Mouse (Mus musculus): ENCODE data around the gene Mapkap1. TPM values are rescaled to one million over a fixed set of nuclear protein-coding genes. Genes with fewer than 3 reads are reported as not detected.

Gene Mapkap1
- polyA plus RNA-seq, 2 experiments from 2014 or later = 24.0 to 26.0 TPM

DNA sequence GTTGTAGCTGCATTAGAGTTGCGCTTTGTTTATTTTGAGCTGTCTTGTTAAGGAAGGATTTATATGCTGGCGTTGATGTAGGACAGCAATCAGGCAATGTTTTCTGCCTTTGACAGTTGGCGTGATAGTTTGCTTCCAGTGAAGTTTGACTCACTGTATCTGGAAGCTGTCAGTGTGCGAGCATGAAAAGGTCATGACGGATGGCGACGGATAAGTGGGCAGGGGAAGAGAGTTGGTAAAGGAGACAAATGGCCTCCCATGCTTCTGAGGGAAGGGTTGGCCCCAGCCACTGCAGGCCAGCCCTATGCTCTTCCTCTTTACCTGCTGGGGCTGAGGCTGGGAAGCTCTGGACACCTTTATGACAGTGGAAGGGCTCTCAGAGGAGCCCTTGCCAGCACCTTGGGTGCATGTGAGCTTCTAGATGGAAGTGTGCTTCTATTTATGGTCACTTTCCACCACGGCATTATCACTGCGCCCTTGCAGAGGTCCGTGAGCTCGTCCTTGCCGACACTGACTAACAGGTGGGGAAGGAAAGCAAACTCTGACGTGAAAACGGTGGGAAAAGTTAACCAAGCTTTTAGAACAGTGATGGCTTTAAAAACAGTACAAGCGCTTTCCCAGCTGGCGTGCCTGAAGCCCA is 185.3 kb downstream of the Mapkap1 start:
- ATAC-seq = no peak

DNA sequence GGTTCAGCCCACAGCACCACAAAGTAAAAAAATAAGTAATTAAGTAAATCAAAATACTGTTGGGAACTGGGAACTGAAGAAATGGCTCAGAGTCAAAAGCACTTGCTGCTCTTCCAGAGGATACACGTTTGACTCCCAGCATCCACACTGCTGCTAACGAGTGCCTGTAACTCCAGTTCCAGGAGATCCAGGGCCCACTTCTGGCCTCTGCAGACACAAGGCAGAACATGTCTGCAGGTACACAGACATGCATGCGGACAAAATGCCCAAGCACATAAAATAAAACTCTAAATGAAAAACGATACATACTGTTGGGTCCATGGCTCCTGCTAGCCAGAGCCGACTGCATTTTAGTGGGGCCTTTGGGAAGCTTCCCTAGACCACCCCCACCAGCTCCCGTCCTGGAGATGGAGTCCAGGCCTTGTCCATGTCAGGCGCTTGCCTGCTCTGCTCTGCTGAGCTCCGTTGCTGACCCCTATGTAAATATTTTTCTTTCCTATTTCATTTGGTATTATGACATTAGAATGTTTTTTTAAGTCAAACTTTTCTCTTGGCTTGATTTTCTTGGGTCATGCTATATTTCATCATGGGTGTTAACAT is 185.9 kb downstream of the Mapkap1 start:
- no peak for ATAC-seq

DNA sequence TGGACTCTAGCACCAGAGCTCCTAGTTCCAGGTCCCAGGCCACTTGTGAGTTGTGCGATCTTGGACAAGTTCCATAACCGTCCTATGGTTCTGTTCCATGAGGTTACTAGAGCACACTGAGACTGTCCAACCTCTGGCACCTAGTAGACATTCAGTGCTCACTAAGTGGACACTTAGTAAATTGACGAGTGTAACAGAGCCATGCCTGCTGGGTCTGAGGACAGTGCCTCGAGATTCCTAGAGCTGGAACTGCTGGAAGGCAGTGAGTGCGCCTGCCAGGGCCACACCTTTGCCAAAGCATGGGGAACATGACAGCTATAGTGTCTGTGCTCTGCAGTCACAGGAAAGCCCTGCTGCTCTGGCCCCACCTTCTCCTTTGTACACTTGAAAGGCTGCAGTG is 187.4 kb downstream of the Mapkap1 start:
- no peak for ATAC-seq

GRCm38 (mm10) chr2:34599606-34600255 is 193.2 kb downstream of the Mapkap1 start:
- no peak for ATAC-seq

DNA sequence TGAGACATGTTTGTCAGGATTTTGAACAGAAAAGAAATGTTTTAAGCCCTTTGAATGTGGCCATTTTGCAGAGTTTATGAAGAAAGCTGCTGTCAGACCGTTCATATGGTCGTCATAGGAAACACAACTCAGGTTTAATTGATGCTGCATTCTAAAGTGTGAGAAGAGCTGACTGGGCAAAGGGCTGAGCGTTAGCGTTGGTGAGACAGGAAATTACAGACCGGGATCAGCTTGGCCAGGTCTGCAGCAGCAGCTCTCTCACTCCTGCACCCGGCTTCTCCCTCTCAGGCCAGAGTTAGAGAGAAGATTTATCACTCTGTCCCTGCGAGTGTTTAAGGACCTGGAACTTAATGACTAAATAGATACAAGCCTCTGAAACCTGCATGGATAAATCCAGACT is 194.2 kb downstream of the Mapkap1 start:
- ATAC-seq = no peak

DNA sequence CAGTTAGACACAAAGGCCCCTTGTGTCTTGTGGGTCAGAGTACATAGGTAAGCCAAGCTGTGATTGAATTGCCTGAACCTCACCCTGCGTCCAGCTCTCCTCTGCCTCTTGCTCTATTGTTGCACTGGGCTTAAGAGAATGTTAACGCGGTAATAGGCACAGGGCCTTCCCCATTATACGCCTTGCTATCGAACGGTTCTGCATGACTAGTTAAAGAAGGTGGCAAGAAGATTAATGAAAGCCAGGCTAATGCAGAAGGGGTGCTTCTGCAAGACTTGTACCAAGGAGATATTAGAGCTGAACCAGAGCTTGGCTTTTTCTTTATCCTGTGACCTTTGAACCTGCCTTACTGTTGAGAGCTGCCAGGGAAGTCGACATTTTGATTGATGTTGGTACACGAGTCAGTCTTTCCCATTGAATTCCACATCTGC is 195.6 kb downstream of the Mapkap1 start:
- ATAC-seq = no peak

DNA sequence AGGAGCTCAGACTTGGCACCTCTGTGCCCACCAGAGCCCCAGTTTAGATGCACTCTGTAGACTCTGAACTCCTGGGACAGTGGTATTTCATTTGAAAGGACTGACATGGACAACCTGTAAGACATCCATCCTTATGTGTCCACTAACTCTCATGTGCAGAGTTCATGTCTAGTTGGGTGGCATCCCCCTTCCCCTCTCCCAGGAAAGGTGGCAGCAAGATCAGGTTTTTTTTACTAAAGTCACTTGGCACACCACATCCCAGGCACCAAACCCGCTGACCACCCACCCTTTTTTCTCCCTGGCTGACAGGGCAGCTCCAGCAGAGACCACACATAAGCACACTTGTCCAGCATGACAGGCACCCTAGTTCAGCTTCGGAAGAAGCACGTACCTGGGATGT is 196.3 kb downstream of the Mapkap1 start:
- ATAC-seq = no peak

GRCm38 (mm10) chr2:34603653-34604214 is 197.2 kb downstream of the Mapkap1 start:
- no peak for ATAC-seq

GRCm38 (mm10) chr2:34605040-34605439 is 198.5 kb downstream of the Mapkap1 start:
- no peak for ATAC-seq

DNA sequence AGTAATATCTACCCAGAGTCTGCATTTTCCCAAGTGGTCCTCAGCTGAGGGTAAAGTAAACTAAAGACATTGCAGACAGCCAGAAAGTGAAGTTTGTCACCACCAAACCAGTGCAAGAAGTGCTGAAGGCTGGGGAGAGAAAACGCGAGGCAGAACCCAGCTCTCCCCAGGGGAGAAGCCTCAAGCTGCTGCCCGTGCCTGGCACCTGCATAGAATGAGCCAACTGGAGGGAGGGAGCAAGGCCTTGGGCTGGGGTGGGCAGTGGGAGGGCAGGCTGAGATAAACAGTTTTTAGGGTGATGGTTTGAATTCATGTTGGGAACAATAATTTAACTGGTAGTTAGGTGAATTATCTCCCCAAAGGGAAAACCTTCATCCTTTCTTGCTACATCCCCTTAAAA is 202.3 kb downstream of the Mapkap1 start:
- ATAC-seq = no peak

- ATAC-seq = no peak
Observed at GRCm38 (mm10) chr2:34609516-34609915, 202.9 kb downstream of the Mapkap1 start.

- ATAC-seq = no peak
Observed at GRCm38 (mm10) chr2:34620778-34621415, 214.3 kb downstream of the Mapkap1 start.

- ATAC-seq = no peak
Observed at GRCm38 (mm10) chr2:34621485-34621884, 214.9 kb downstream of the Mapkap1 start.

DNA sequence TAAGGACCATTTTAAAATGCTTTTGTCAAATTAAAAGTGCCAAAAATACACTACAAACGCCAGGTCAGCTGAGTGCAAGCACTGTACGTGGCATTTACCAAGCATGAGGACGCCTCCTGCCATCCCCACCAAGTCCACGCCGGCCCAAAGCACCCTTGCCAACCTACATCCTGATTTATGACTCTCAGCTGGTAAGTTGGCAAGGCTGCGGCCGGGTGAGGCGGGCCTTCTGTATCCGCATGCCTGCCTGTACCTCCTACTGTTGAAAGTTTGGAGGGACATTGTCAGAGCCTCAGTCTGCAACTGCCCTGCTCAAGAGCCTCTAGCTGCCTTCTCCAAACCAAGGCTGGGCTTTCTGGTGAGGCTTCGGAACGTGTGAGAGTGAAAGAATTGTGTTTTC is 215.9 kb downstream of the Mapkap1 start:
- ATAC-seq = no peak

DNA sequence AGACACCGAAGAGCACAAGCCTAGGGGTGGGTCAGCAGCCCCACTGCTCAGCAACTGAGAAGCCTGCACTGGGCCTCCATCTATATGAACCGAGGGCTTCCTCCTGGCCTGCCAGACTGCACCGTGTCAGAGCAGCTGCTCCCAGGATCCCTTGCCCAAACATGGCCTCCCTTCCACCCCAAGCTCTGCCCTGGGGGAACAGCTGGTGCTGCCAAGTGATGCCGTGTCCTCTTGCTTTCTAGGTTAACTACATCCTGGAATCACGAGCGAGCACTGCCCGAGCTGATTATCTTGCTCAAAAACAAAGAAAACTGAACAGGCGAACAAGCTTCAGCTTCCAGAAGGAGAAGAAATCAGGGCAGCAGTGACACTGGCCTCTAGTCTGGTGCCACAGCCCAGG is 216.6 kb downstream of the Mapkap1 start:
- ATAC-seq = no peak

GRCm38 (mm10) chr2:34624076-34624475 is 217.5 kb downstream of the Mapkap1 start:
- no peak for ATAC-seq

- no peak for ATAC-seq
Observed at GRCm38 (mm10) chr2:34627328-34628226, 221.0 kb downstream of the Mapkap1 start.

DNA sequence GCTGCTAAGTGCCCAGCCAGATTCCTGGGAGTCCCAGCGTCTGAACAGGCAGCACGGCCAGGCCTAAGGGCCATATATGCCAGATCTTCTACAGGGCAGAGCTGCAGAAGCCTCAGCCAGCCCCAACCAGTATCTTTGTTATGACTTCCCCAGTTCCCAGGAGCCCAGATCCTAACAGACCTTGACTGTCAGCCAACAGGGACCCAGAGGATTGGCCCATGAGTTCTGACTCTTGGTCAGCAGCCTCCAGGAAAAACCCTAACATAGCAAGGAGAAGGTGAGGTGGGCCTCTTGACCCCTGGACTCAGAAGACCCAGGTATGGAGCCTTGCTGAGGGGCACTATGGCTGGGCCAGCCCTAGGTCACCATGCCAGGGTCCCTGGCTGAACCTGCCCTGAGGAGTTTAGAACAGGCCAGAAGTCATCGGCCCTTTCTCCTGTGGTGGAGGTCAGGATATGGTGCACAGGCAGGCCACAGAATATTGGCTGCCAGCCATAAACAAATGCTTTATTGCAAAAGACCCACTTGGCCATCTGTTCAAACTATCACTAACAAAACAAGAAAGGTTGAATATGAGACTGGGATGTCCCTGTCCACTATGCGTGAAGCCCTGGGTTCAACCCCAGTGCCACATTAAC is 222.5 kb downstream of the Mapkap1 start:
- ATAC-seq = no peak

GRCm38 (mm10) chr2:34629758-34630157 is 223.2 kb downstream of the Mapkap1 start:
- ATAC-seq = no peak

GRCm38 (mm10) chr2:34630445-34630844 is 223.9 kb downstream of the Mapkap1 start:
- no peak for ATAC-seq

GRCm38 (mm10) chr2:34632051-34632450 is 225.5 kb downstream of the Mapkap1 start:
- no peak for ATAC-seq

Data from CD4-positive, CD25-positive, alpha-beta regulatory T cell, adult 4 months (primary cell).